10 mouse cellular contexts compared by ENCODE assay signal in the genomic region with DNA sequence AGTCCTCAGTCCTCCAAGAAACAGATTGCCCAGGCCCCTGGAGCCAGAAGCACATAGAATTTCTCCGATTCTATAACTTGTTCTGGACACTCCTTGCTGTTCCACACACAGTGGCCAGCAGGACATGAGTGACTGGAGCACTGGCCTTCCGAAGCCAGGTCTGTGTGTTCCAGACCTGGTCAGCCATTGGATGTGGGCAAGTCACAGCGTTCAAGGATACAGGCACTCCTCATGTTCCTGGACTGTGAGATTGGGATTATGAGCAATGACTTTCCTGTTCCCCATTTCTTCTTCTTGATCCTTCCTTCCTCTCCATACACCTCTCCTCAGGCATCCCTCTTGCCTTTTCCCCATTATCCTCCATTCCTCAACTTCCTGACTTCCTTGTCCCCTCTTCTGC.
A peak's percentile ranks its signal among the peaks of the same experiment; 100 is the strongest.
DNase-seq lines count a peak whose midpoint lies in the region; ATAC-seq lines count a peak whose summit lies in the region.
"Had no signal": no experiment of that assay in that cellular context is flagged by ENCODE, and none has a peak within 500 bp of the region (broad histone marks: within the 10 kb centered on the region; RNA-seq: fewer than 3 reads in every experiment).

No protein-coding gene starts in this region.

- H3K9me3 ChIP-seq in embryonic facial prominence, embryonic 11.5 days (replicated peaks; ENCODE audit: control insufficient read depth, low read length), result no peaks in the 10 kb centered on the region
- H3K9me3 ChIP-seq in forebrain, embryonic 12.5 days, result no peaks in the 10 kb centered on the region
- no peaks in the 10 kb centered on the region for H3K9me3 ChIP-seq in hindbrain, embryonic 14.5 days (ENCODE audit: control insufficient read depth, low read length)
- no peaks in the 10 kb centered on the region for H3K9me3 ChIP-seq in midbrain, embryonic 13.5 days
- H3K9me3 ChIP-seq: embryonic facial prominence, embryonic 13.5 days had no signal

- peak; percentile 25; the same call in 1 of the 2 replicates for ATAC-seq in embryonic facial prominence, embryonic 11.5 days (replicated peaks; ENCODE audit: insufficient number of reproducible peaks, low FRiP score, low TSS enrichment, low read depth)
- peak; percentile 27 for ATAC-seq in forebrain, embryonic 12.5 days (ENCODE audit: low FRiP score)
- ATAC-seq in hindbrain, embryonic 14.5 days (ENCODE audit: low FRiP score), result peak; percentile 13
- ATAC-seq in midbrain, embryonic 13.5 days, result peak; percentile 58
- no peak for ATAC-seq in megakaryocyte-erythroid progenitor cell, adult 5-6 weeks (replicated peaks; ENCODE audit: low FRiP score, low TSS enrichment, poor library complexity, severe bottlenecking)

- no peak overlapping the region for H3K4me3 ChIP-seq in embryonic facial prominence, embryonic 11.5 days (ENCODE audit: low read depth, low read length)
- H3K4me3 ChIP-seq in forebrain, embryonic 12.5 days (replicated peaks), result no peak overlapping the region
- H3K4me3 ChIP-seq in hindbrain, embryonic 14.5 days (replicated peaks; ENCODE audit: low read length), result no peak overlapping the region
- no peak overlapping the region for H3K4me3 ChIP-seq in midbrain, embryonic 13.5 days (replicated peaks)
- H3K4me3 ChIP-seq: embryonic facial prominence, embryonic 13.5 days had no signal

- H3K4me2 ChIP-seq in embryonic facial prominence, embryonic 11.5 days (ENCODE audit: low read depth, low read length), result no peak overlapping the region
- H3K4me2 ChIP-seq in forebrain, embryonic 12.5 days, result no peak overlapping the region
- no peak overlapping the region for H3K4me2 ChIP-seq in hindbrain, embryonic 14.5 days (replicated peaks)
- no peak overlapping the region for H3K4me2 ChIP-seq in midbrain, embryonic 13.5 days (replicated peaks)
- H3K4me2 ChIP-seq: embryonic facial prominence, embryonic 13.5 days had no signal

- peaks cover 5% of the 10 kb centered on the region; the same call in 1 of the 2 replicates for H3K4me1 ChIP-seq in embryonic facial prominence, embryonic 11.5 days (ENCODE audit: control insufficient read depth, insufficient read depth, low read length)
- peaks cover 32% of the 10 kb centered on the region for H3K4me1 ChIP-seq in forebrain, embryonic 12.5 days
- H3K4me1 ChIP-seq in hindbrain, embryonic 14.5 days (replicated peaks; ENCODE audit: control insufficient read depth, insufficient read depth, low read length), result peaks cover 18% of the 10 kb centered on the region
- H3K4me1 ChIP-seq in midbrain, embryonic 13.5 days (replicated peaks), result peaks cover 37% of the 10 kb centered on the region

- 80% methylated on average over 3 of the region's 3 CpGs for WGBS in embryonic facial prominence, embryonic 11.5 days
- WGBS in forebrain, embryonic 12.5 days, result 83% methylated on average over 3 of the region's 3 CpGs
- 91% methylated on average over 3 of the region's 3 CpGs for WGBS in hindbrain, embryonic 14.5 days
- 84% methylated on average over 3 of the region's 3 CpGs for WGBS in midbrain, embryonic 13.5 days

- H3K36me3 ChIP-seq in embryonic facial prominence, embryonic 11.5 days (replicated peaks; ENCODE audit: control insufficient read depth, insufficient read depth, low read depth, low read length), result no peaks in the 10 kb centered on the region
- no peaks in the 10 kb centered on the region for H3K36me3 ChIP-seq in forebrain, embryonic 12.5 days (replicated peaks)
- no peaks in the 10 kb centered on the region for H3K36me3 ChIP-seq in hindbrain, embryonic 14.5 days (replicated peaks; ENCODE audit: control insufficient read depth, insufficient read depth)
- H3K36me3 ChIP-seq in midbrain, embryonic 13.5 days, result no peaks in the 10 kb centered on the region
- H3K36me3 ChIP-seq: embryonic facial prominence, embryonic 13.5 days had no signal

- H3K27me3 ChIP-seq in embryonic facial prominence, embryonic 11.5 days (ENCODE audit: control insufficient read depth, insufficient read depth, low read length), result no peaks in the 10 kb centered on the region
- H3K27me3 ChIP-seq in forebrain, embryonic 12.5 days, result peaks cover 3% of the 10 kb centered on the region; the same call in 1 of the 2 replicates
- no peaks in the 10 kb centered on the region for H3K27me3 ChIP-seq in hindbrain, embryonic 14.5 days (ENCODE audit: control insufficient read depth, insufficient read depth, low read length)
- H3K27me3 ChIP-seq in midbrain, embryonic 13.5 days, result no peaks in the 10 kb centered on the region
- H3K27me3 ChIP-seq: embryonic facial prominence, embryonic 13.5 days had no signal

- no peak for DNase-seq in embryonic facial prominence, embryonic 11.5 days (ENCODE audit: low spot score)
- no peak for DNase-seq in hindbrain, embryonic 14.5 days (ENCODE audit: low spot score)
- no peak for DNase-seq in gastrocnemius, postnatal 4 days (ENCODE audit: low spot score in 2 of 2)
- no peak for DNase-seq in T-cell, adult 2 months (ENCODE audit: low spot score)
- DNase-seq: cerebellum, postnatal 36 days; gastrocnemius, postnatal 14 days had no signal

- no peak overlapping the region for H3K27ac ChIP-seq in embryonic facial prominence, embryonic 11.5 days (replicated peaks; ENCODE audit: low read depth, low read length)
- H3K27ac ChIP-seq in forebrain, embryonic 12.5 days, result peak overlapping the region; percentile 93; the same call in 1 of the 2 replicates
- H3K27ac ChIP-seq in hindbrain, embryonic 14.5 days, result peak overlapping the region; percentile 75
- H3K27ac ChIP-seq in midbrain, embryonic 13.5 days, result peak overlapping the region; percentile 87; the same call in 1 of the 2 replicates
- H3K27ac ChIP-seq: embryonic facial prominence, embryonic 13.5 days had no signal

- H3K9ac ChIP-seq in embryonic facial prominence, embryonic 11.5 days (replicated peaks; ENCODE audit: low read length), result no peak overlapping the region
- no peak overlapping the region for H3K9ac ChIP-seq in forebrain, embryonic 12.5 days
- H3K9ac ChIP-seq in hindbrain, embryonic 14.5 days, result no peak overlapping the region
- H3K9ac ChIP-seq in midbrain, embryonic 13.5 days (replicated peaks), result no peak overlapping the region
- H3K9ac ChIP-seq: embryonic facial prominence, embryonic 13.5 days had no signal
